Mouse (Mus musculus) spleen, adult 2 months (tissue): ENCODE data around the gene Ube2v1.

Source experiments
- CTCF ChIP-seq: fragments of 200-500 bp; IDR thresholded peaks from 2 replicates; pipeline ENCODE4 v1.5.1; 2011; ENCODE audit warnings: mild to moderate bottlenecking, inconsistent platforms; ENCODE audit not compliant: insufficient read depth, insufficient read length, insufficient replicate concordance; ENCODE audit errors: extremely low read depth
- POLR2A ChIP-seq: fragments of 200-500 bp; IDR thresholded peaks from 2 replicates; pipeline ENCODE4 v1.6.1; 2011; ENCODE audit warnings: low read depth, low read length, inconsistent platforms

DNA sequence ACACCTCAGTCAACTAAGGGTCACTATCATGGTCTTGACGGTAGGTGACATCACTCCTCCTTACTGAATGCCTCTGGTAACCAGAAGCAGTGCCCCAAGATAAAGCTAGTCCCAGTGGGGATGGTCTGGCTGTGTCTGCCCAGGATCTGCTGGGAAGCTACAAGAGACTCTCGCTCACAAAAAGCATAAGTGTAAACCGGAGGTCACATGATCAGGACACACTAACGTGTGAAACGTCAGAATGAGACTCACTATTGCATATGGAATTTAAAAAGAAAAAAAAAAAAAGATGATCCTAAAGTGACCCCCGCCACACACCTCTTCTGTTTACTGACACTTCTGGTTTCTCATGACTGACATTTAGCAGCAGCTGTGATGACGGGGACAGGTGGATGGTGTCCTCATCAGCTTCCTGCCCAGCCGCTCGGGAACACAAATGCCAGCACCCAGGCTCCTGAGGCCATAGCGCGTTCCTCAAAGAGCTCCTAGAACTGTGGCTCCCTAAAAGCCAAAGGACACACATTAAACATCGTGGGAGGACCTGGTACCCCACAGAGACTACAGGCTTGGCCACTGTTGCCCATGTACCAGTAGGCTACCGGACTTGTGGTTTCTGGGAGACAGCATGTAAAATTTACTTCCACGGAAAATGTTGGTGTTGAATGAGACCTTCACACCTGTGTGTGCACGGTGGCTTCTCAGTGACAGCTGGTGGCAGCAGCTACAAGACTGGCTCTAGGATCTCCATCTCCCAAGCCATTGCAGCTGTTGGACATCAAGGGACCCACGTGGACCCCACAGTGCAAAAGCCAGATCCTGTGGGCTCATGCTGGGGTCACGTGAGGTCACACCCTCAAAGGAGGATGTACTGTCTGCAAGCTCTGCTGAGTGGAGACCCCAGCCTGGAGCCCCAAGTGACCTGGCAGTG, 25.8 kb downstream of the Ube2v1 start:
- TF ChIP-seq CTCF (no peak), POLR2A (no peak)
